In genomic region chr15:38373797-38374196, GRCm38 (mm10) we compare ENCODE assay signal across 8 mouse cellular contexts.
DNase-seq lines count a peak whose midpoint lies in the region; ATAC-seq lines count a peak whose summit lies in the region.

No protein-coding gene starts in this region.

- peak overlapping the region; percentile 44 for H3K4me2 ChIP-seq in hindbrain, embryonic 11.5 days (replicated peaks; ENCODE audit: low read depth, low read length)

- WGBS in hindbrain, embryonic 11.5 days: 5% methylated on average over 20 of the region's 21 CpGs
- under 1% methylated on average over 18 of the region's 21 CpGs for WGBS in macrophage (ENCODE audit: missing documents)

- H3K4me3 ChIP-seq in hindbrain, embryonic 11.5 days (ENCODE audit: low read depth, low read length): peak overlapping the region; percentile 3; the same call in 1 of the 2 replicates
- H3K4me3 ChIP-seq in macrophage (ENCODE audit: inconsistent target): no peak overlapping the region

- peak; percentile 69; the same call in 1 of the 2 replicates for ATAC-seq in hindbrain, embryonic 11.5 days (ENCODE audit: low FRiP score)

- H3K36me3 ChIP-seq in hindbrain, embryonic 11.5 days (ENCODE audit: control insufficient read depth, insufficient read depth, low read length): no peaks in the 10 kb centered on the region
- H3K36me3 ChIP-seq in macrophage (ENCODE audit: inconsistent target): no peaks in the 10 kb centered on the region

- no peaks in the 10 kb centered on the region for H3K4me1 ChIP-seq in hindbrain, embryonic 11.5 days (replicated peaks; ENCODE audit: control insufficient read depth, insufficient read depth, low read length)

- no peaks in the 10 kb centered on the region for H3K9me3 ChIP-seq in hindbrain, embryonic 11.5 days (ENCODE audit: control insufficient read depth, low read length)

- H3K79me2 ChIP-seq in macrophage (ENCODE audit: inconsistent target): no peaks in the 10 kb centered on the region

- no peak overlapping the region for H3K27ac ChIP-seq in hindbrain, embryonic 11.5 days (ENCODE audit: low read depth, low read length)
- peak overlapping the region; percentile 59 for H3K27ac ChIP-seq in macrophage

- peak; percentile 81 for DNase-seq in Muller cell, postnatal 12 days (ENCODE audit: inconsistent ontology term)
- peak; percentile 50 for DNase-seq in cerebellum, adult 9-11 months
- peak; percentile 30 to 42 for DNase-seq in frontal cortex, postnatal 14 days (ENCODE audit: low spot score in 2 of 2)
- DNase-seq in hindbrain, embryonic 11.5 days (ENCODE audit: low spot score): peak; percentile 46
- DNase-seq in layer of hippocampus, postnatal 36 days: peak; percentile 38
- peak; percentile 83 for DNase-seq in retina, postnatal 1 day
- peak; percentile 52 for DNase-seq in urinary bladder, postnatal 10 days (ENCODE audit: low spot score)

- no peak overlapping the region; the same call in 1 of the 2 replicates for H3K9ac ChIP-seq in hindbrain, embryonic 11.5 days (ENCODE audit: low read depth, low read length)

- H3K27me3 ChIP-seq in hindbrain, embryonic 11.5 days (ENCODE audit: control insufficient read depth, insufficient read depth, low read length): no peaks in the 10 kb centered on the region
